Mouse (Mus musculus) embryonic facial prominence, embryonic 13.5 days (tissue): ENCODE data around the gene Sigirr. TPM values are rescaled to one million over a fixed set of nuclear protein-coding genes. Genes with fewer than 3 reads are reported as not detected.

ENCODE experiments used
- ATAC-seq: fragments of 200-750 bp; cut with Nextera tagmentation; 2 replicates; pipeline ENCODE4 v1.8.0; 2017; ENCODE audit warnings: low read depth; ENCODE audit not compliant: insufficient number of reproducible peaks, insufficient read depth, low FRiP score, low TSS enrichment
- H3K27ac ChIP-seq: fragments of 300-500 bp; sonication (generic); 2 replicates; pipeline ENCODE4 v1.5.1; 2015; ENCODE audit warnings: moderate library complexity, mild to moderate bottlenecking, inconsistent platforms
- H3K27me3 ChIP-seq: fragments of 300-500 bp; sonication (generic); 2 replicates; pipeline ENCODE4 v1.6.1; 2015; ENCODE audit warnings: mild to moderate bottlenecking, inconsistent platforms
- H3K36me3 ChIP-seq: fragments of 300-500 bp; sonication (generic); 2 replicates; pipeline ENCODE4 v1.6.1; 2015; ENCODE audit warnings: mild to moderate bottlenecking, inconsistent platforms
- H3K4me1 ChIP-seq: fragments of 300-500 bp; sonication (generic); 2 replicates; pipeline ENCODE4 v1.6.1; 2015; ENCODE audit warnings: inconsistent platforms
- H3K4me2 ChIP-seq: fragments of 300-500 bp; sonication (generic); 2 replicates; pipeline ENCODE4 v1.6.1; 2015; ENCODE audit warnings: moderate library complexity, mild to moderate bottlenecking, inconsistent platforms
- H3K4me3 ChIP-seq: fragments of 300-500 bp; sonication (generic); 2 replicates; pipeline ENCODE4 v1.5.1; 2015; ENCODE audit warnings: mild to moderate bottlenecking, inconsistent platforms
- H3K9ac ChIP-seq: fragments of 300-500 bp; sonication (generic); 2 replicates; pipeline ENCODE4 v1.6.1; 2015; ENCODE audit warnings: mild to moderate bottlenecking, inconsistent platforms
- H3K9me3 ChIP-seq: fragments of 300-500 bp; sonication (generic); 2 replicates; pipeline ENCODE4 v1.6.1; 2016; ENCODE audit warnings: inconsistent platforms
- WGBS: fragments of 180-500 bp; shearing (Covaris S2); methylation state at CpG from one replicate; pipeline ENCODE4 v1.1.7; 2015; ENCODE audit warnings: mixed read lengths; 5-methylcytosine and 5-hydroxymethylcytosine counted together
- polyA plus RNA-seq: library from polyadenylated mRNA; unstranded; fragments of >200 nt; fragmentation: Nextera tagmentation; extraction: Ambion mirVana; gene quantifications from 2 replicates; pipeline ENCODE4 v1.2.1, GENCODE M21; 2015

The Sigirr gene
- polyA plus RNA-seq, 1 experiment from 2014 or later, result 3.8 TPM

- H3K9me3 ChIP-seq, result no peaks in the 10 kb centered on the region
- no peak for ATAC-seq
- 89% methylated on average over 14 of the region's 14 CpGs for WGBS
- H3K27me3 ChIP-seq, result no peaks in the 10 kb centered on the region
- H3K36me3 ChIP-seq, result peaks cover 12% of the 10 kb centered on the region
- H3K4me1 ChIP-seq, result peaks cover 18% of the 10 kb centered on the region
- no peak overlapping the region for H3K4me2 ChIP-seq
- H3K27ac ChIP-seq, result no peak overlapping the region
- no peak overlapping the region for H3K4me3 ChIP-seq
- no peak overlapping the region for H3K9ac ChIP-seq
These were observed 41.6 kb downstream of the Sigirr start for GRCm38 (mm10) chr7:141058601-141059341.

DNA sequence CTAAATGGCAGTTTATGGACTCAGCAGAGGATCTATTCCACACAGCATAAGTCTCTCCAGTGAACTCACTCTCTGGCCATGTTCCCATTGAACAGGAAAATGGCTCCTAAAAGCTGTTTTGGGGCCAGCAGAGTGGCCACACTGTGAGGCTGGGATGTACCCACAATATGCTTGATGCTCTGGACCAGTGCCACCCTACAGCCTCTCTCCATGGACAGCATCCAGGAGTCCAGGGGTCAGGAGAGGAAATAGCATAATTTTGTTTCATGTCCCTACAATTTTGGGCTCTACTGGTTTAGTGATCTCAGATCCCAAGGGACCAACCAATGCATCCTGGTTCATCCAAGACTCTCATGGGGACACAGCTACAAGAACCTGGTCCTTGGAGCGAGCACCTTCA is 42.8 kb downstream of the Sigirr start:
- Histone ChIP-seq H3K27me3 (no peaks in the 10 kb centered on the region), H3K27ac (no peak overlapping the region), H3K4me1 (peaks cover 18% of the 10 kb centered on the region), H3K9ac (no peak overlapping the region), H3K36me3 (peaks cover 4% of the 10 kb centered on the region), H3K9me3 (no peaks in the 10 kb centered on the region), H3K4me3 (no peak overlapping the region), H3K4me2 (no peak overlapping the region)
- WGBS, result 82% methylated on average over 1 of the region's 1 CpGs
- no peak for ATAC-seq

GRCm38 (mm10) chr7:141056976-141057375 is 43.4 kb downstream of the Sigirr start:
- Histone ChIP-seq H3K27me3 (no peaks in the 10 kb centered on the region), H3K4me3 (no peak overlapping the region), H3K4me1 (peaks cover 13% of the 10 kb centered on the region), H3K27ac (no peak overlapping the region), H3K36me3 (peaks cover 3% of the 10 kb centered on the region; the same call in 1 of the 2 replicates), H3K9ac (no peak overlapping the region), H3K4me2 (no peak overlapping the region), H3K9me3 (no peaks in the 10 kb centered on the region)
- 86% methylated on average over 6 of the region's 6 CpGs for WGBS
- no peak for ATAC-seq

GRCm38 (mm10) chr7:141055785-141056184 is 44.6 kb downstream of the Sigirr start:
- peaks cover 3% of the 10 kb centered on the region; the same call in 1 of the 2 replicates for H3K36me3 ChIP-seq
- H3K4me2 ChIP-seq, result no peak overlapping the region
- ATAC-seq, result no peak
- no peaks in the 10 kb centered on the region for H3K9me3 ChIP-seq
- no peak overlapping the region for H3K9ac ChIP-seq
- H3K4me3 ChIP-seq, result no peak overlapping the region
- H3K4me1 ChIP-seq, result peaks cover 7% of the 10 kb centered on the region
- WGBS, result 82% methylated on average over 4 of the region's 4 CpGs
- H3K27ac ChIP-seq, result no peak overlapping the region
- H3K27me3 ChIP-seq, result no peaks in the 10 kb centered on the region

DNA sequence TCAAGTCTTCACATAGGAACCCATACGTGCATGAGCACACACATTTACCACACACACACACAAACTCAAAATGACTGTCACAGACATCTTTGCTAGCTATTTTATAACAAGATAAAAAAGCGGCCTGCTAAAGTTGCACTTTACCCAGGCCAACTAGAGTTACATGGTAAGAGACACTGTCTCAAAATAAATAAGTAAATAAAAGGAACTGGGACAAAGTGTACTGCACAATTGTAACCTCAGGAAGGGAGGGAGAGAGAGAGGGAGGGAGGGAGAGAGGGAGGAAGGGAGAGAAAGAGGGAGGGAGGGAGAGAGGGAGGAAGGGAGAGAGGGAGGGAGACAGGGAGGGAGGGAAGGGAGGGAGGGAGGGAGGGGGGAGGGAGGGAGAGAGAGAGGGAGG is 48.0 kb downstream of the Sigirr start:
- H3K27me3 ChIP-seq, result no peaks in the 10 kb centered on the region
- 73% methylated on average over 2 of the region's 2 CpGs for WGBS
- no peak overlapping the region for H3K27ac ChIP-seq
- peaks cover 3% of the 10 kb centered on the region; the same call in 1 of the 2 replicates for H3K36me3 ChIP-seq
- H3K4me2 ChIP-seq, result no peak overlapping the region
- ATAC-seq, result no peak
- H3K9me3 ChIP-seq, result no peaks in the 10 kb centered on the region
- no peak overlapping the region for H3K9ac ChIP-seq
- no peak overlapping the region for H3K4me3 ChIP-seq
- H3K4me1 ChIP-seq, result peaks cover 5% of the 10 kb centered on the region

DNA sequence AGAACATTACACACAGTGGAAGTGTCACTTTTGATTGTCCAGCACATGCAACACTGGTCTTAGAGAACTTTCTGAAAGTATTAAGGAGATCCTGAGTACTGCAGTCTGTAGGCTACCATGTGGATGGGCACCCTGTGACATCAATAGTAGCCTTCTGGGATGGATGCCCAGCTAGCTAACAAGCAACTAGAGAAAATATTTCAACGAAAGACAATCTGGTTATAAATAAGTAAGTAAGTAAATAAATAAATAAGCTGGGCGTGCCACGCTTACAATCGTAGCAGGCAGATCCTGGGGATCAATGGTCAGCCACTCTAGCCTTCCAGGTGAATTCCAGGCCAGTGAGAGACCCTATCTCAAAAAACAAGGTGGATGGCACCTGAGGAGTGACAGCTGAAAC is 48.4 kb downstream of the Sigirr start:
- WGBS, result 90% methylated on average over 4 of the region's 4 CpGs
- peaks cover 9% of the 10 kb centered on the region for H3K4me1 ChIP-seq
- H3K4me3 ChIP-seq, result no peak overlapping the region
- no peaks in the 10 kb centered on the region for H3K9me3 ChIP-seq
- no peak for ATAC-seq
- H3K27me3 ChIP-seq, result no peaks in the 10 kb centered on the region
- no peak overlapping the region for H3K27ac ChIP-seq
- peaks cover 3% of the 10 kb centered on the region; the same call in 1 of the 2 replicates for H3K36me3 ChIP-seq
- H3K4me2 ChIP-seq, result no peak overlapping the region
- H3K9ac ChIP-seq, result no peak overlapping the region

- WGBS, result 71% methylated on average over 17 of the region's 17 CpGs
- no peak overlapping the region for H3K27ac ChIP-seq
- no peaks in the 10 kb centered on the region for H3K9me3 ChIP-seq
- no peak for ATAC-seq
- H3K36me3 ChIP-seq, result peaks cover 3% of the 10 kb centered on the region; the same call in 1 of the 2 replicates
- H3K9ac ChIP-seq, result no peak overlapping the region
- no peaks in the 10 kb centered on the region for H3K27me3 ChIP-seq
- H3K4me1 ChIP-seq, result peaks cover 14% of the 10 kb centered on the region
- no peak overlapping the region for H3K4me3 ChIP-seq
- no peak overlapping the region for H3K4me2 ChIP-seq
These were observed 49.2 kb downstream of the Sigirr start for GRCm38 (mm10) chr7:141051060-141051685.

DNA sequence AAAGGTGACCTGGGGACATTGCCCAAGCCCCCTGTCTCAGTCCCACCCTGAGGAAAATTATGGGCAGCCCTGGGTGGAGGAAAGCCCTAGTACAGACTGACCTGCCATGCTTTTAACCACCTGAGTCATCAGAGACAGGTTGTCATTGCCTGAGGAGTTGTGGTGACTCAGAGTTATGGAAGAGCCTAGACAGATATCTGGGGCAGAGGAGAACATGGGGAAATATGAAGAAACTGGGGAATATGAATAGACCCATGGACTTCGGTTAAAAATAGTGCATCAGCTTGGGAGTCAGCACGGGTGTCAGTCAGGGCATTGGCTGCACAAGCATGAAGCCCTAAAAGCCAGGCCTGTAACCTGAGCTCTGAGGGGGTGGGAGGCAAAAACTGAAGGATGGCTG is 51.0 kb downstream of the Sigirr start:
- no peak overlapping the region for H3K4me3 ChIP-seq
- no peaks in the 10 kb centered on the region for H3K27me3 ChIP-seq
- H3K9me3 ChIP-seq, result no peaks in the 10 kb centered on the region
- H3K9ac ChIP-seq, result no peak overlapping the region
- no peak overlapping the region for H3K4me2 ChIP-seq
- no peaks in the 10 kb centered on the region for H3K36me3 ChIP-seq
- ATAC-seq, result no peak
- no peak overlapping the region for H3K27ac ChIP-seq
- peaks cover 14% of the 10 kb centered on the region for H3K4me1 ChIP-seq
- WGBS, result 82% methylated on average over 2 of the region's 2 CpGs

- 8% methylated on average over 21 of the region's 21 CpGs for WGBS
- H3K4me1 ChIP-seq, result peaks cover 14% of the 10 kb centered on the region
- ATAC-seq, result peak; percentile 78
These were observed 51.9 kb downstream of the Sigirr start for GRCm38 (mm10) chr7:141048226-141049218.

DNA sequence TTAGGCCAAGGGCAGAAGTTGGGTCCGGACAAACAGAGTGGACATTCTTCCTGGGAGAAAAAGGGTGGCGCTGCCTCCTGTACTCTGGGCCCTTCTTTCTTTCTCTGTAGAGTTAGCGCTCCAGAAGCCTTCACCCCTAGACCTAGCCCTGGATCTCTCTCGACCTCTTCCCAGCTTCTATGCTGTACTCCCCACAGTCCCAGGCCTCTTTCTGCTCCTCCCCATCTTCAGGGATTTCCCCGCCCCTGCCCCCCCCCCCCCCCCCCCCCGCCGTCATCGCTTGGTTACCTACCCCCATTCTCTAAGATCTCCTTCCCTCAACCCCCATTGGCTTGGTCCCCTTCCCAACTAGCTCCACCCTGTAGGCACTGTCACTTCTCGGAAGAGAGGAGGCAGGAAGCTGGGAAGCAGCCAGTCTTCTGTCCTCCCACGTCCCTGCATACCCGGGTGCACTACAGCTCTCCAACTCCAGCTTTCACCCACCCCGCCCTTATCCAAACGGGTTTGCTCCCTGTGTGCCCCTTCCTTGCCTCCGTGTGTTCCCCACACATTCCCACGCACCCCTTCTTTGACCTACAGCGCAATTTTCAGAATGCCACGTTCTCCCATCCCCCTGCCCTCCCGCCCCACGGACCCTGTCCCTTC is 52.7 kb downstream of the Sigirr start:
- peak overlapping the region; percentile 85 for H3K27ac ChIP-seq
- peaks cover 22% of the 10 kb centered on the region for H3K4me1 ChIP-seq
- peak overlapping the region; percentile 39 for H3K4me3 ChIP-seq
- no peaks in the 10 kb centered on the region for H3K36me3 ChIP-seq
- peak overlapping the region; percentile 70 for H3K4me2 ChIP-seq
- no peaks in the 10 kb centered on the region for H3K9me3 ChIP-seq
- peak; percentile 77 for ATAC-seq
- no peaks in the 10 kb centered on the region for H3K27me3 ChIP-seq
- H3K9ac ChIP-seq, result peak overlapping the region; percentile 58
- WGBS, result 3% methylated on average over 15 of the region's 19 CpGs

More at GRCm38 (mm10) chr7:141048226-141049218, 51.9 kb downstream of the Sigirr start:
- no peaks in the 10 kb centered on the region for H3K27me3 ChIP-seq
- peak overlapping the region; percentile 70 for H3K4me2 ChIP-seq
- no peaks in the 10 kb centered on the region for H3K9me3 ChIP-seq
- no peaks in the 10 kb centered on the region for H3K36me3 ChIP-seq
- H3K9ac ChIP-seq, result peak overlapping the region; percentile 58
- H3K27ac ChIP-seq, result peak overlapping the region; percentile 85
- H3K4me3 ChIP-seq, result peak overlapping the region; percentile 39
